Mouse (Mus musculus) cerebellum, adult 8-10 months (tissue): ENCODE measurements at regions not wholly inside any gene's neighbourhood (a gene's known extent, or its start where the extent isn't known, plus 50 kb on each side); places are given as distances from the start of the nearest gene placed in this dataset.

Experiments
- DNase-seq: peaks from one replicate; pipeline ENCODE4 v3.0.0; 2022

DNA sequence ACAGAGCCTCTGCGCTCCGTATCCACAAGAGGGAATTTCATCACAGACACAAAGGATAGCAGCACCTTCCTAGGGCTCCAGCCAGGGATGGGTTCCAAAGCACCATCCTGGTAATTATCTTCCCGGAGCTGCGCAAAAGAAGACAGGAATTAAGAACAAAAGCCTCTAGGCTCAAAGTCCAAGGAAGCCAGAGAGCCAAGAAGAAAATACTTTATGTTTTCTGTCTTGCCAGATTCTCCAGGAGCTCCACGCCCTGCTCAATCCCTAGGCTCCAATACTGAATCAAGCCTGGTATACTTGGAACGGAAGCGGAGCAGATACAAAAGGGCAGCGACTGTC lies 54.4 kb downstream of the Irf2bpl start:
- no peak for DNase-seq

GRCm38 (mm10) chr12:86829581-86830246 lies 54.9 kb downstream of the Irf2bpl start:
- DNase-seq, result no peak

DNA sequence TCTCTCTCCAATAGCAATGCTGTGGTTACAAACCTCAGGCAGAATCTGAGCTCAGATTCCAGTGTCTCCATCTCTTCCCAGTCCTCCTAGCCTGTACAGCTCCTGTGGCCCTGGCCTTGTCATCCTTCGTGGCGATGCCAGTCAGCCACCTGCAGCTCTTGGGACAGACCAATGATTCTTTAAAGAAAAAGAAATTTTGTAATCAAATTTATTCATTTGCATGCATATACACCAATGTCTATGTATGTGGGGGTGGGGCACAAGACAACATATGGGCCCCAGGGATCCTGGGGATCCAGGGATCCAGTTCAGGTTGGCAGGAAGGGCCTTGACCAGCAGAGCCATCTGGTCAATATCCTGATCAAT lies 57.4 kb downstream of the Irf2bpl start:
- no peak for DNase-seq

DNA sequence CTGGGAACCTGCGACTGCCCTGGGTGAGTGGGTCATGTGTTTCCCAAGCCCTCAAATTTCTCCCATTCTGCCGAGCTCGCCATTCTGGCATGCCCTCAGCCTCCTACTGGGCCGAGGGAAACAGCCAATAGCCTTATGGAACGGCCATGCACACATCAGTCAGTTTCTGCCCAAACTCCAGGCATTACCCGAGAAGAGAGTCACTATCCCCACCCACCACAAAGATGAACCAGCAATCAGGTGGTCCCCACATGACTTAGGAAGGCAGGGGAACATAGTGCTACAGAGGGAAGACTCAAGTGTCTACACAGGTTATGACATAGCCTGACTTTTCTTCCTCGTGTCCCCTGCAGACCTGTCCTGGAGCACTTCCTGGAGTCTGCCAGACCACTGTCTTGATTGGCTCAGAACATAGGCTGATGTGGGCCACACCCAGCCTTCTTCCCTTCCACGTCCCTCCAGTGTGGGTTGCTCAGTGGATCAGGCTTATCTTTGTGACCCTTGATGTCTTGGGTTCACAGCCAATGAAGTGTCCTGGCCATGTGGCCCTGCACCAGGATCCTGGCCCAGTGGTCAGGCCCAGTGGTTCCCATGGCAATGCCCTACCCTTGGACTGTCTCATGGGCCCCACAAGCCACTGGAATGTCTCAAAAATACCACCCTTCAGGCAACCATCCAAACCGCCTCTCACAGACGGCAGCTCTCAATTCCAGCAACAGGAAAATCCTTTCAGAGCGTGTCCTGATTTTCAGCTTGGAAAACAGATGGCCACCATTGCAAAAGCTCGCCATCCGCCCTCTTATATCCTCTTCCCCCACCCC lies 58.0 kb downstream of the Irf2bpl start:
- DNase-seq, result no peak

DNA sequence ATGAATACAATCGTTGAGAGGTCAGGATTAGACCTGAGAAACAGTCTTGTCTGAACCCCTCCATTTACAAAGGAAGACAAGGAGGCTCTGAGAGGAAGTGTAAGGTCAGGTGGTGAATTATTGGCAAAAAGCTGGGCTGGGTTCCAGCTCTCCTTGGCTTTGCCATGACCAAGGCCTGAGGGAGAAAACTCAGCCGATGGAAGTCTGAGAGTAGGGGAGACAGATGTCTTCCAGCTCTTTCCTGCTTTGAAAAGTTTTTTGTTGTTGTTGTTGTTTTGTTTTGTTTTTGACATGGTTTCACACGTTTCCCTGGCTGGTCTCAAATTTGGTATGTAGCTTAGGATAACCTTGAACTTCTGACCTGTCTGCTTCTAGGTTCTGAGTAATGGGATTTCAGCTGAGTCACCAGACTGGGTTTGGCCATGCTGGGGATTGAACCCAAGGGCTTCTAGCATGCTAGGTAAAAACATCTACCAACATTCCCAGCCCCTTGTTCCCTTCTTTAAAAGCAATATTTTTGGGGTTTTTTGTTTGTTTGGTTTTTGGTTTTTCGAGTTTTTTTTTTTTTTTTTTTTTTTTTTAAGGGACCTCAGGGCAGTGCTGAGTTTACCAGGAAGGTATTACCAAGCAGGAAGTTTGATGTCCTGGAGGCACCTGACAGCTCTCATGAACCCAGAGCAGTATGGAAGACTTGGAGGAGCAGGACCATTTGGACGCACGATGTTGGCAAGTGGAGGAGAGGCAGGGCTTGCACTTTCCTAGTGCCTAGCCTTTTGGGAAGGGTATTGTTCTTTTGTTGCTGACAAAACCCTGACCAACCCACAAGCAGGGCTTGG lies 58.8 kb downstream of the Irf2bpl start:
- no peak for DNase-seq

GRCm38 (mm10) chr12:86824860-86825583 lies 59.6 kb downstream of the Irf2bpl start:
- peak; percentile 60 for DNase-seq

DNA sequence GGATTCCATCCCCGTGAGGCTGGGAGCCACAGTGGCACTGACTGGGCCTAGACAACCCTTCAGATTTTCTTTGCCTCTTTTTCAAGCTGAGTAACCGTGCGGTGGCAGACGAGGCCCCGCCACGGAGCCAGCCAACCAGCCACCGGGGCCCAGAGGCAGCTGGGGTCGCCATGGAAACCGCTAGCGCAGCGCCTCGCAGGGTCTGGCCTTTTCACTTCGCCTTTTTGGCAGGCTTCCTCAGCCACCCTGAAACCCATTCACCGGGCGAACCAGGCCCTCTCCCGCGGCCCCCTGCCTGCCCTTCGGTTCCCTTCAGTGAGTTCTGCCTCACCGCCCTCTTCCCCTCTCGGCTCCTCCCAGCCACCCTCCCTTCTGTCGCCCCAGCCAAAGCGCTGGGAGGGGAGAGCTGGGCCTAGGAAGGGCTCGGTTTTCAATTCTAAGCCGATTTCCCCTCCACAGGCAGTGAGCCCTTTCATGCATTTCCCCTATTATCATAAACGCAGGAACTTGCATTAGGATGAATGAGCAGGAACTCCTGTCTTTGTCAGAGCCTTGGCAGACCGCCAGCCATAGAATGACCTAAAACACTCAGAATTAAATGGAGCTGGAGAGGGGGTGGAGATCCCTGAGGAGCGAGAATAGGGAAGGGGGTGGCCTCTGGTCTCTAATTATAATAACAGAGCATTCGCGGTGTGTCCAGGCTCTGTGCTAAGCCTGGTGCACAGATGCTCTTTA lies 60.6 kb downstream of the Irf2bpl start:
- peak; percentile 77 for DNase-seq

DNA sequence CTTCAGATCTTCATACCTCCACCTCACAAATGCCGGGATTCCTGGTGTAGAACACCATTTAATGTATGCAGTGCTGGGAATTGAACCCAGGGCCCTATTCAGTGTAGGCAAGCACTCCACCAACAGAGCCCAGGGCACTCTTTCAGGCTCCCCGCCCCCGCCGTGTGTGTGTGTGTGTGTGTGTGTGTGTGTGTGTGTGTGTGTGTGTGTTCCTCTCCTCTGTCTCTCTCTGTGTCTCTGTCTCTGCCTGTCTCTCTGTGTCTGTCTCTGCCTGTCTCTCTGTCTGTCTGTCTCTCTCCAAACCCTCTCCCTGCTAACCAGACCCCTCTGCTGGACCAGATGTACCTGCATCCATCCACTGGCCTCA lies 61.1 kb downstream of the Irf2bpl start:
- no peak for DNase-seq

- peak; percentile 12 for DNase-seq
Measured at GRCm38 (mm10) chr12:86821183-86821582, 63.4 kb downstream of the Irf2bpl start.

GRCm38 (mm10) chr12:86819568-86819967 lies 65.0 kb downstream of the Irf2bpl start:
- no peak for DNase-seq

DNA sequence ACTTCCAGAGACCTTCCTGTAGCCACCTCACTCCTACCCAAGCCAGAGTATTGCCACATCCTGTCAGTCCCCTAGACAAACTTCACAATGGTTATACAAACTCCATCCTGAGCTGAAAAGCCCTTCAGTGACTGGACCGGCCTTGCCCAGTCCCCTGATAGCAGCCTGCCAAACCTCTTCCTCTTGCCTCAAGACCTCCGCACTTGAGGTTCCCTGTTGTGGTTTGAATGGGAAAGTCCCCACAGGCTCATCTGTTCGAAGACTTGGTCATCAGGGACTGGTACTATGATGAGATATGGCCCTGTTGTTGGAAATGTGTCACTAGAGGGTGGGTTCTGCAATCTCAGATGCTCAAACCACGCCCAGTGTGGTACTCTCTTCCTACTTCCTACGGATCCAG lies 65.4 kb downstream of the Irf2bpl start:
- no peak for DNase-seq

DNA sequence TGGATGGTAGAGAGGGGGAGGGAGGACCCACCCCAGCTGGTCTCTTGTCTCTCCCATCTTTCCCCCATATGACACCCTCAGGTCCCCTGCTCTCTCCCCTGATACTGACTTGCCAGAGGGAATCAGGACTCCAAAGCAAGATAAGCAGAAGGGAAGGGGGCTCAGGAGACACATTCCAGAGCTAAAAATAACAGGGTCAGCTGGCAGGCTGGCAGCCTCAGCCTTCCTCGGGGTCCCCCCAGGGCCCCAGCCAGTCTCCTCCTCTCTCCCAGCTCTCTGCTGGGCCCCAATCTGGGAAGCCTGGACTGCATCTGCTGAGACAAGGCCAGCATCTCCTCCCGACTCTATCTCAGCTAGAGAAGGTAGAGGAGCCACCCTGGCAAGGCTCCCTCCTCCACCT lies 66.4 kb downstream of the Irf2bpl start:
- no peak for DNase-seq

DNA sequence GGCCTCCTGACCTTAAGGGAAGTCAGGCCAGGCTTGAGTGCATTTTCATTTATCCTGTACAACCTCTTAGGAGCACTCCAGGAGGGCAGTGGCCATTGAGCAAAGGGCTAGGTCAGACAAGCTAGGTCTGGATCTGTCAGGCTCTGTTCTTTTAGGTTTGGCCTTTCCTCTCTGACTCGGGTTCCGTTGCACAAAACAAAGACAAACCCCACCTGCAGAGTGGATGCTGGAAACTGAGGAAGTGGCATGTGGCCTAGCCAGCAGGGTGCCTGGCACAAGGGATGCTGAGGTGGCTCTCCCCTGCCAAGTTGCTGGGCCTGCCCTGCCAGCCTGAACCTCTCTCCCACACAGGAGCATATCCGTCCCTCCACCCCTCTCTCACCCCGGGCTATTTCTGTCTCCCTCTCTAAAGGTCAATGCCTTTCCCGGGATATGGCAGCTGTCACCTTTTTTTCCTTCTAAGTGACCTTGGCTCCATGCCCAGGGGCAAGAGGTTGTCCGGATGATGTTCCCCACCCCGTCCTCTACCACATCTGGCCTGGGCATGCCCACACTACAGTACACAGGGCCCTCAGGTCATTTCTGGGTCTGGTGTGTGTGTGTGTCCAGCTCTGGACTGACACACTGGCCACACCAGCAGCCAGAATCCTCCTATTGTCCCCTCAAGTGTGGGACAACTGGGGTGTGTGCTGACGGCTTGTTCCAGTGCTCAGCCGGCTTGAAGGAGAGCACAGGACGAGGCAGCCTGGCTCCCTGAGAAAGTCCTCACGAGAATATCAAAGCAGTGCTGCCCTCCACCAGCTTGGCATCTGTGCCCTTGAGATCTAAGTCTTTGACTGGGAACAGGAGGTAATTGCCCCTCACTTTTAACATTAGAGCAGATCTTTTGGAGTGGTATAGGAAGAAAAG lies 67.6 kb downstream of the Irf2bpl start:
- peak; percentile 96 for DNase-seq

DNA sequence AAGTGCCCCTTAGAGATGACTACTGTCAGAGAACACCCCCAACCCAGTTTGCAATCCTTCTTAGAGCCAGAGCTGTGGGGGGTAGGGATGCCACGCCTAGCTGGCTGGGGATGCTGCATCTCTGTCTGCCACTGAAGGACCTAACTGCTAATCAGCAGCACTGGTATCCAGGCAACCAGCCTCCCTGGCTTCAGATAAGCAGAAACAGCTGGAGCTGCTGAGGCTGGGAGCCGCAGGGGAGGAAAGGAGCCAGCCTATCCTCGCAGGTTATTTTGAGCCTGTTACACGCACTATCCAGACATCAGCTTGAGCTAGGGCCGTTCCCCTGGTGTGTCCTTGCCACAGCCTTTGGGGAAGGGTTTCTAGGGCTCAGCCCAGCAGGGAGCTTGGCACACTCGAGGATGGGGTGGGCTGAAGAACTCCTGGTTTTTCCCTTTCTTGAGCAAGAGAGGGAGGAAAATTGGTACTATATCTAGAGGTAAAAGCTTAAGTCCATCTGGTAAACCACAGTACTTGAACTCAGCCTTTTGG lies 68.4 kb downstream of the Irf2bpl start:
- peak; percentile 55 for DNase-seq

DNA sequence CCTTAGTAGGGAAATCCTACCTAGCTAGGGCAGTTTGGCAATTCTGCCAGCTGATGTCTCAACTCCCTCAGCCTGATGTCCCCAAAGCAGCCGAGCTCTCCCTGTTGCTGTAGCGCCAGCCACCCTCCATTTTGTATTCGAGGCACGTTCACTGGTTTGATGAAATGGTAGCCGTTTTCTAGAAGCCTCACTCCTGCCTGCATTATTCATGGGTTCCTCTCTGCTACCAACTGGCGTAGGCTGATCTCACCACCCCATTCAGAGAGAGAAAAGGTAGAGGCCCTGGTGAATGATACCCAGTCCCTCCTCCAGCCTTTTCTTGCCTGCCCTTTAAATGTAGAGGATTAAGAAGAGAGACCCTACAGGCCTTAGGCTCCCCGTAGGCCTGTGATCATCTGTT lies 69.9 kb downstream of the Irf2bpl start:
- no peak for DNase-seq
